Mouse (Mus musculus): ENCODE measurements around the gene Gpx2. TPM values are rescaled to one million over a fixed set of nuclear protein-coding genes. Genes with fewer than 3 reads are reported as not detected.

Gene Gpx2
- total and polyA plus RNA-seq, 3 experiments = not detected

GRCm38 (mm10) chr12:76770841-76771500, 24.4 kb downstream of the Gpx2 start:
- H3K9ac ChIP-seq (ENCODE audit: insufficient read depth, low read depth) = no peak overlapping the region
- no peak overlapping the region for H3K27ac ChIP-seq (ENCODE audit: insufficient read depth, low read depth)
- peaks cover 2% of the 10 kb centered on the region; the same call in 1 of the 2 replicates for H3K79me2 ChIP-seq (replicated peaks; ENCODE audit: control insufficient read depth, extremely low read depth, insufficient read depth, poor library complexity, severe bottlenecking)
- no peaks in the 10 kb centered on the region for H3K27me3 ChIP-seq (replicated peaks)
- no peak overlapping the region for H3K4me2 ChIP-seq (ENCODE audit: insufficient read depth, low read depth, poor library complexity, severe bottlenecking)
- peaks cover 5 to 17% of the 10 kb centered on the region in 2 experiments; a peak in 3 of 4 replicates for H3K4me1 ChIP-seq (ENCODE audit: control insufficient read depth in 1 of 2, insufficient read depth in 2 of 2)
- H3K4me3 ChIP-seq (replicated peaks in 1 of 3; ENCODE audit: low read depth in 2 of 3, low read length in 2 of 3, poor library complexity in 1 of 3) = no peak overlapping the region
- no peak for DNase-seq (ENCODE audit: extremely low read depth)
- no peaks in the 10 kb centered on the region for H3K9me3 ChIP-seq (replicated peaks; ENCODE audit: low read length)
- TF ChIP-seq USF1 (IDR thresholded peaks at IDR 0.05; ENCODE audit: low read depth, low read length) (no peak), SIN3A (IDR thresholded peaks at IDR 0.05; ENCODE audit: low read length) (no peak), HCFC1 (IDR thresholded peaks at IDR 0.05; ENCODE audit: low read depth, low read length) (no peak), UBTF (IDR thresholded peaks at IDR 0.05; ENCODE audit: low read depth, low read length) (no peak), KAT2A (IDR thresholded peaks at IDR 0.05; ENCODE audit: insufficient replicate concordance, low read length) (no peak), TCF12 (IDR thresholded peaks at IDR 0.05; ENCODE audit: low read depth, low read length) (no peak), BHLHE40 (IDR thresholded peaks at IDR 0.05; ENCODE audit: low read depth, low read length) (no peak), USF2 (conservative IDR thresholded peaks at IDR 0.05; ENCODE audit: low read depth, low read length) (no peak), MEF2A (IDR thresholded peaks at IDR 0.05; ENCODE audit: borderline replicate concordance, low read depth, low read length) (no peak), JUND (conservative IDR thresholded peaks at IDR 0.05; ENCODE audit: low read depth, low read length) (no peak), ELF1 (IDR thresholded peaks at IDR 0.05; ENCODE audit: low read depth, low read length) (no peak)
- dilution Hi-C loops (cut with MboI; ENCODE audit: extremely low pct_ligation_motif_present, extremely low pct_unique_long_range_greater_than_20kb, low sequenced_read_pairs) (no loop called here), in situ Hi-C loops (cut with MboI; ENCODE audit: low pct_ligation_motif_present, low pct_unique_long_range_greater_than_20kb, low sequenced_read_pairs) (no loop called here)
- peaks cover 0 to 38% of the 10 kb centered on the region in 2 experiments for H3K36me3 ChIP-seq (replicated peaks in 1 of 2; ENCODE audit: control insufficient read depth in 1 of 2, insufficient read depth in 1 of 2, low read length in 1 of 2)

GRCm38 (mm10) chr12:76765901-76766630, 29.3 kb downstream of the Gpx2 start:
- dilution Hi-C loops (cut with MboI; ENCODE audit: extremely low pct_ligation_motif_present, extremely low pct_unique_long_range_greater_than_20kb, low sequenced_read_pairs) = no loop called here
- in situ Hi-C loops (cut with MboI; ENCODE audit: low pct_ligation_motif_present, low pct_unique_long_range_greater_than_20kb, low sequenced_read_pairs) = no loop called here
- no peak for DNase-seq (ENCODE audit: extremely low read depth)

More at GRCm38 (mm10) chr12:76765901-76766630, 29.3 kb downstream of the Gpx2 start:
- peaks cover 3% of the 10 kb centered on the region for H3K27me3 ChIP-seq (replicated peaks)
- no peak overlapping the region for H3K27ac ChIP-seq (ENCODE audit: insufficient read depth, low read depth)
- H3K4me1 ChIP-seq (ENCODE audit: control insufficient read depth in 1 of 2, insufficient read depth in 2 of 2) = peaks cover 5 to 17% of the 10 kb centered on the region in 2 experiments; a peak in 3 of 4 replicates
- H3K4me2 ChIP-seq (ENCODE audit: insufficient read depth, low read depth, poor library complexity, severe bottlenecking) = peak overlapping the region; percentile 64
- H3K9ac ChIP-seq (ENCODE audit: insufficient read depth, low read depth) = peak overlapping the region; percentile 93
- no peaks in the 10 kb centered on the region for H3K9me3 ChIP-seq (replicated peaks; ENCODE audit: low read length)
- 0 out of 2 replicates have a peak, but pooled peaks have one; percentile 49 for TF ChIP-seq SIN3A (IDR thresholded peaks at IDR 0.05; ENCODE audit: low read length)
- TF ChIP-seq POLR2AphosphoS2 (IDR thresholded peaks at IDR 0.05; ENCODE audit: low read depth, low read length) = no peak
- peak overlapping the region; percentile 78 to 89 (median 83) for H3K4me3 ChIP-seq (replicated peaks in 1 of 3; ENCODE audit: low read depth in 2 of 3, low read length in 2 of 3, poor library complexity in 1 of 3)
- peaks cover 0 to 8% of the 10 kb centered on the region in 2 experiments for H3K36me3 ChIP-seq (replicated peaks in 1 of 2; ENCODE audit: control insufficient read depth in 1 of 2, insufficient read depth in 1 of 2, low read length in 1 of 2)
- H3K79me2 ChIP-seq (replicated peaks; ENCODE audit: control insufficient read depth, extremely low read depth, insufficient read depth, poor library complexity, severe bottlenecking) = peaks cover 2% of the 10 kb centered on the region; the same call in 1 of the 2 replicates

Data from CH12.LX (cell line).